Mouse (Mus musculus): ENCODE measurements at regions not wholly inside any gene's neighbourhood (a gene's known extent, or its start where the extent isn't known, plus 50 kb on each side); places are given as distances from the start of the nearest gene placed in this dataset.

- TF ChIP-seq CTCF (IDR thresholded peaks at IDR 0.05; ENCODE audit: control insufficient read depth, insufficient read depth, insufficient read length) = no peak
- no peak for TF ChIP-seq MAX (IDR thresholded peaks at IDR 0.05)
- TF ChIP-seq FOSL1 (IDR thresholded peaks at IDR 0.05; ENCODE audit: insufficient read depth, low read length, poor library complexity, severe bottlenecking) = no peak
- no peak for TF ChIP-seq MYOD1 (IDR thresholded peaks at IDR 0.05; ENCODE audit: control insufficient read depth, insufficient read length, low read depth)
- no peak for TF ChIP-seq CEBPB (IDR thresholded peaks at IDR 0.05; ENCODE audit: low read depth)
- no peak for TF ChIP-seq USF1 (IDR thresholded peaks at IDR 0.05; ENCODE audit: low read depth)
Measured at GRCm38 (mm10) chr10:120707771-120708750, 190.8 kb downstream of the Msrb3 start.
